Mouse (Mus musculus): ENCODE results near the gene Ptchd4. TPM values are rescaled to one million over a fixed set of nuclear protein-coding genes. Genes with fewer than 3 reads are reported as not detected.

Ptchd4 gene
- total and polyA plus RNA-seq, 3 experiments: not detected

GRCm38 (mm10) chr17:42364716-42365115 lies 49.0 kb downstream of the Ptchd4 start:
- Histone ChIP-seq H3K4me3 (no peak overlapping the region), H3K9ac (ENCODE audit: low read depth, low read length) (no peak overlapping the region), H3K79me2 (replicated peaks; ENCODE audit: control insufficient read depth, insufficient read depth, low read length) (no peaks in the 10 kb centered on the region), H3K36me3 (ENCODE audit: control insufficient read depth, insufficient read depth, low read length) (no peaks in the 10 kb centered on the region), H3K27me3 (ENCODE audit: control insufficient read depth, insufficient read depth, low read length) (no peaks in the 10 kb centered on the region), H3K4me1 (ENCODE audit: control insufficient read depth, insufficient read depth, low read length) (no peaks in the 10 kb centered on the region), H3K27ac (no peak overlapping the region)
- whole genome bisulfite sequencing: 61% methylated on average over 1 of the region's 1 CpGs
- DNase-seq: no peak
- intact Hi-C loops (cut with DNase I): no loop called here
- TF ChIP-seq CTCF (IDR thresholded peaks at IDR 0.05) (no peak), EP300 (IDR thresholded peaks at IDR 0.05; ENCODE audit: insufficient read depth, low read depth, low read length) (no peak), POLR2A (IDR thresholded peaks at IDR 0.05; ENCODE audit: insufficient read depth, low read depth, low read length) (no peak)

DNA sequence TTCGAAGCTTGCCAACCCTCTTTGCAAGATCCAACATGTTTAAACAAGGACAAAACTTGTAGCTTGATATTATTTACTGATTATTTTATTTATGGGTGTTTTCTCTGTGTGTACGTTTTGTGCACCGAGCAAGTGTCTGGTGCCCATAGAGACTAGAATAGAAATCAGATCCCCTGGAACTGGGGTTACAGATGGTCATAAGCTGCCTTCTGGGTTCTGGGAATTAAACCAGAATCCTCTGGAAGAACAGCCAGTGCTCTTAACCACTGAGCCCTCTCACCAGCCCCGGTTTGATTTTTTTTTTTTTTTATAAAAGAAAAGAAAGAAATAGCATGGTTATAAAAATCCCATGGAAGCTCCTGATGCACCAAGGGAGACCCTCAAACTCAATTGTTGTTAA lies 59.1 kb downstream of the Ptchd4 start:
- Histone ChIP-seq H3K27me3 (ENCODE audit: control insufficient read depth, insufficient read depth, low read length) (no peaks in the 10 kb centered on the region), H3K36me3 (ENCODE audit: control insufficient read depth, insufficient read depth, low read length) (no peaks in the 10 kb centered on the region), H3K79me2 (replicated peaks; ENCODE audit: control insufficient read depth, insufficient read depth, low read length) (no peaks in the 10 kb centered on the region), H3K27ac (no peak overlapping the region), H3K9ac (ENCODE audit: low read depth, low read length) (no peak overlapping the region), H3K4me3 (no peak overlapping the region), H3K4me1 (ENCODE audit: control insufficient read depth, insufficient read depth, low read length) (no peaks in the 10 kb centered on the region)
- intact Hi-C loops (cut with DNase I): no loop called here
- no peak for TF ChIP-seq POLR2A (IDR thresholded peaks at IDR 0.05; ENCODE audit: insufficient read depth, low read depth, low read length)
- TF ChIP-seq CTCF (IDR thresholded peaks at IDR 0.05): no peak
- TF ChIP-seq EP300 (IDR thresholded peaks at IDR 0.05; ENCODE audit: insufficient read depth, low read depth, low read length): no peak
- 80% methylated on average over 4 of the region's 4 CpGs for WGBS
- no peak for DNase-seq

- no peaks in the 10 kb centered on the region for H3K27me3 ChIP-seq (ENCODE audit: control insufficient read depth, insufficient read depth, low read length)
- TF ChIP-seq POLR2A (IDR thresholded peaks at IDR 0.05; ENCODE audit: insufficient read depth, low read depth, low read length) (no peak), CTCF (IDR thresholded peaks at IDR 0.05) (no peak), EP300 (IDR thresholded peaks at IDR 0.05; ENCODE audit: insufficient read depth, low read depth, low read length) (no peak)
- H3K36me3 ChIP-seq (ENCODE audit: control insufficient read depth, insufficient read depth, low read length): no peaks in the 10 kb centered on the region
- H3K4me3 ChIP-seq: no peak overlapping the region
- no peaks in the 10 kb centered on the region for H3K4me1 ChIP-seq (ENCODE audit: control insufficient read depth, insufficient read depth, low read length)
- DNase-seq: no peak
- no peak overlapping the region for H3K9ac ChIP-seq (ENCODE audit: low read depth, low read length)
- no peak overlapping the region for H3K27ac ChIP-seq
- intact Hi-C loops (cut with DNase I): no loop called here
- H3K79me2 ChIP-seq (replicated peaks; ENCODE audit: control insufficient read depth, insufficient read depth, low read length): no peaks in the 10 kb centered on the region
Observed at GRCm38 (mm10) chr17:42393086-42393485, 77.3 kb downstream of the Ptchd4 start.

DNA sequence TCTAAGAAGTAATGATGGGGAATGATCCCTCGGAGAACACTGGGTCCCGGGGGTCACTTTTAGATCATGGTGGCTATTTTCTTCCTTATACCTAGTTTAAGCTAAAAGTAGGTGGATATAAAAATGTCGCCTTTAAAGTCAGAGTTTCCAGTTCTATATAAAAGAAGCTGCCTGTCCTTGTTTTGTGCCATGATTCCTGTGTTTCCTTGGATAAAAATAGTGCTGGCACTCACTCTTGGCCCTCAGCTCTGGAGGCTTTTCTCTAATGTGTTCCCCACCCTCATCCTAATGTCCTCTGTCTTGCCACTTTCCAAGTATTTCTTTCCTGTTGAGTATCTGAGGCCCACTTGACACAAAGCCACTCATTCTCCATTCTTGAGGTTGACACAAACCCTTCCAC lies 79.6 kb downstream of the Ptchd4 start:
- H3K36me3 ChIP-seq (ENCODE audit: control insufficient read depth, insufficient read depth, low read length): no peaks in the 10 kb centered on the region
- H3K27ac ChIP-seq: no peak overlapping the region
- intact Hi-C loops (cut with DNase I): no loop called here
- DNase-seq: no peak
- TF ChIP-seq EP300 (IDR thresholded peaks at IDR 0.05; ENCODE audit: insufficient read depth, low read depth, low read length) (no peak), CTCF (IDR thresholded peaks at IDR 0.05) (no peak), POLR2A (IDR thresholded peaks at IDR 0.05; ENCODE audit: insufficient read depth, low read depth, low read length) (no peak)
- no peak overlapping the region for H3K4me3 ChIP-seq
- no peaks in the 10 kb centered on the region for H3K4me1 ChIP-seq (ENCODE audit: control insufficient read depth, insufficient read depth, low read length)
- no peaks in the 10 kb centered on the region for H3K79me2 ChIP-seq (replicated peaks; ENCODE audit: control insufficient read depth, insufficient read depth, low read length)
- no peaks in the 10 kb centered on the region for H3K27me3 ChIP-seq (ENCODE audit: control insufficient read depth, insufficient read depth, low read length)
- no peak overlapping the region for H3K9ac ChIP-seq (ENCODE audit: low read depth, low read length)
- 80% methylated on average over 3 of the region's 3 CpGs for WGBS

GRCm38 (mm10) chr17:42418449-42418848 lies 102.7 kb downstream of the Ptchd4 start:
- WGBS: 65% methylated on average over 1 of the region's 1 CpGs
- no peaks in the 10 kb centered on the region for H3K79me2 ChIP-seq (replicated peaks; ENCODE audit: control insufficient read depth, insufficient read depth, low read length)
- H3K27ac ChIP-seq: no peak overlapping the region
- H3K27me3 ChIP-seq (ENCODE audit: control insufficient read depth, insufficient read depth, low read length): no peaks in the 10 kb centered on the region
- intact Hi-C loops (cut with DNase I): no loop called here
- TF ChIP-seq EP300 (IDR thresholded peaks at IDR 0.05; ENCODE audit: insufficient read depth, low read depth, low read length) (no peak), CTCF (IDR thresholded peaks at IDR 0.05) (no peak), POLR2A (IDR thresholded peaks at IDR 0.05; ENCODE audit: insufficient read depth, low read depth, low read length) (no peak)
- H3K36me3 ChIP-seq (ENCODE audit: control insufficient read depth, insufficient read depth, low read length): no peaks in the 10 kb centered on the region
- no peak for DNase-seq
- no peak overlapping the region for H3K9ac ChIP-seq (ENCODE audit: low read depth, low read length)
- no peak overlapping the region for H3K4me3 ChIP-seq
- H3K4me1 ChIP-seq (ENCODE audit: control insufficient read depth, insufficient read depth, low read length): no peaks in the 10 kb centered on the region

DNA sequence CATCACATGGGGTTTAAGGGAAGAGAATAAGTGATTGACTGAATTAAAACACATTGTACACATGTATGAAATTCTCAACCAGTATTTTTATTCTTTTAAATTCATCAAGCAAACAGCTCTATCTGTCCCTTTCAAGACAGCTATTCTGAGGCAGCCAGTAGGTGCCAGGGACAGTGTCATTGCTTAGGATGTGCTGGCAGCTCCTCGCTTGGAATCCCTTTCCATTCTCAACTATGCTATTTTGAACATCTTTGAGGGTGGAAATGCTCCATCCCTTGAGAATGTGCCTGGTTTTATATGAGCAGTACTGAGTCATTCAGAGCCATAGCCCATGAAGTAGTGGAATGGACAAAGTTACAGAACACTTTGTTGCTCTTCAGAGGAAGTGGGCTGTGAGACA lies 112.2 kb downstream of the Ptchd4 start:
- Histone ChIP-seq H3K4me1 (ENCODE audit: control insufficient read depth, insufficient read depth, low read length) (no peaks in the 10 kb centered on the region), H3K4me3 (no peak overlapping the region), H3K36me3 (ENCODE audit: control insufficient read depth, insufficient read depth, low read length) (no peaks in the 10 kb centered on the region), H3K27me3 (ENCODE audit: control insufficient read depth, insufficient read depth, low read length) (no peaks in the 10 kb centered on the region), H3K79me2 (replicated peaks; ENCODE audit: control insufficient read depth, insufficient read depth, low read length) (no peaks in the 10 kb centered on the region), H3K9ac (ENCODE audit: low read depth, low read length) (no peak overlapping the region), H3K27ac (no peak overlapping the region)
- DNase-seq: no peak
- 71% methylated on average over 1 of the region's 1 CpGs for WGBS
- intact Hi-C loops (cut with DNase I): no loop called here
- TF ChIP-seq EP300 (IDR thresholded peaks at IDR 0.05; ENCODE audit: insufficient read depth, low read depth, low read length) (no peak), POLR2A (IDR thresholded peaks at IDR 0.05; ENCODE audit: insufficient read depth, low read depth, low read length) (no peak), CTCF (IDR thresholded peaks at IDR 0.05) (no peak)
